Mouse (Mus musculus) large intestine, adult 2 months (tissue): ENCODE results near the gene Cdc42se2. TPM values are rescaled to one million over a fixed set of nuclear protein-coding genes. Genes with fewer than 3 reads are reported as not detected.

ENCODE experiments used
- DNase-seq: peaks from one replicate; pipeline ENCODE4 v3.0.0-alpha.2; 2012; ENCODE audit warnings: low read depth, low spot score
- WGBS: fragments of 180-500 bp; shearing (Covaris S2); methylation state at CpG from one replicate; pipeline ENCODE4 v1.1.7; 2018; 5-methylcytosine and 5-hydroxymethylcytosine counted together
- polyA plus RNA-seq: library from polyadenylated mRNA; depleted of rRNA; stranded (reverse); fragments of >200 nt; gene quantifications from 2 replicates; pipeline ENCODE4 v1.2.3, GENCODE M21; 2012

The Cdc42se2 gene
- polyA plus RNA-seq, 1 experiment, result 81.0 TPM

DNA sequence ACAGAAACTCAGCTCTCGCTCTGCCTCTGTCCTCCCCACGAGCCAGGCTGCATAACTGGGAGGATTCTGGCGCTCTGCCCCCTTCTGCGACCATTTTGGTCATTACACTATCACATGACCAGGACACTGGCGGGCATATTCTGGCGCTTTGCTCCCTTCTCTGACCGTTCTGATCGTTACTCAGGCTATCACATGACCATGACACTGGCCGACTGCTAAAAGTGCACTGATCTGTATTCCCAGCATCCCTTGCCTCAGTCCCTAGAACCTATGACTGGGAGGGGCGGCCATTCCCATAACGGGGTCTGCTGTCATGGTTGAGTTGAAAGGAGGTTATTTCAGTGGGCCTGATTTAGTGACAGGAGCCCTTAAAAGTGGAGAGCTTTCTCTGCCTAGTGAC, 9.1 kb upstream of the Cdc42se2 start:
- DNase-seq, result no peak
- WGBS, result 79% methylated on average over 11 of the region's 11 CpGs

DNA sequence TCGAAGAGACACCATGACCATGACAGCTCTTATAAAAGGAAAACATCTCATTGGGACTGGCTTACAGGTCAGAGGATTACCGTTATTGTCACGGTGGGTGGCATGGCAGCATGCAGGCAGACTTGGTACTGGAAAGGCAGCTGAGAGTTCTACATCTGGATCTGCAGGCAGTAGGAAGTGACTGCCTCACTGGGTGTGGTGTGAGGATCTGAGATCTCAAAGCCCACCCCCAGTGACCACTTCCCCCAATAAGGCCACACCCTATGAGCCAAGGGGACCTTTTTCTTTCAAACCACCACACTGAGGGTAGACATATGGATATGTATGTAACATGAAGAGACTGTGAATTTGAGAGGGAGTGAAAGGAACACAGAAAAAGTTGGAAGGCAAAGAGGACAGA, 7.2 kb upstream of the Cdc42se2 start:
- DNase-seq, result no peak
- WGBS, result 84% methylated on average over 3 of the region's 3 CpGs

DNA sequence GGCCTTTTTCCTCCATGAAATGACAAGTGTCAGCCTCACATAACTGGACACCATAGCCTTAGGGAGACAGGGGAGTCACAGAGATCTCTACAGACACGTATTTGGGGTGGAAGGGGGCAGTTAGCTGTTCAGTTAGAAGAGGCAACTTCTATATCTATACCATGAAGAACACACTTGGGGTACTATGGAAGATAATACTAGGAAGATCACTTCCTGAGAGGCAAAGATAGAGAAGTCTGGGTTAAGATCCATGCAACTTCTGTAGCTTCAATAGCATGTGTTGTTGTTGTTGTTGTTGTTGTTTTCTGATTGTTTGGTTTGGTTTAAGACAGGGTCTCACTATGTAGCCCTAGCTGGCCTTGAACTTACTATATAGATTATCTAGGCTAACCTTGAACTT, 5.7 kb upstream of the Cdc42se2 start:
- WGBS, result 64% methylated on average over 1 of the region's 1 CpGs

DNA sequence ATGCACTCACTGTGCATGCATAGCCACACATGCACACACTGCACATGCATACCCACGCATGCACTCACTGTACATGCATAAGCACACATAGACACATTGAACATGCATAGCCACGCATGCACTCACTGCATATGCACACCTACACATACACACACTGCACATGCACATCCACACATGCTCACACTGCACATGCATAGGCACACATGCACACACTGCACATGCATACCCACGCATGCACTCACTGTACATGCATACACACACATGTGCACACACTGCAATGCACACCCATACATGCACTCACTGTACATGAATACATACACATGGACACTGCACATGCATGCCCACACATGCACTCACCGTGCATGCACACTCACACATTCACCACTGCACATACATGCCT, 4.0 kb upstream of the Cdc42se2 start:
- no peak for DNase-seq

More for the DNA sequence above, 5.7 kb upstream of the Cdc42se2 start:
- DNase-seq, result no peak

DNA sequence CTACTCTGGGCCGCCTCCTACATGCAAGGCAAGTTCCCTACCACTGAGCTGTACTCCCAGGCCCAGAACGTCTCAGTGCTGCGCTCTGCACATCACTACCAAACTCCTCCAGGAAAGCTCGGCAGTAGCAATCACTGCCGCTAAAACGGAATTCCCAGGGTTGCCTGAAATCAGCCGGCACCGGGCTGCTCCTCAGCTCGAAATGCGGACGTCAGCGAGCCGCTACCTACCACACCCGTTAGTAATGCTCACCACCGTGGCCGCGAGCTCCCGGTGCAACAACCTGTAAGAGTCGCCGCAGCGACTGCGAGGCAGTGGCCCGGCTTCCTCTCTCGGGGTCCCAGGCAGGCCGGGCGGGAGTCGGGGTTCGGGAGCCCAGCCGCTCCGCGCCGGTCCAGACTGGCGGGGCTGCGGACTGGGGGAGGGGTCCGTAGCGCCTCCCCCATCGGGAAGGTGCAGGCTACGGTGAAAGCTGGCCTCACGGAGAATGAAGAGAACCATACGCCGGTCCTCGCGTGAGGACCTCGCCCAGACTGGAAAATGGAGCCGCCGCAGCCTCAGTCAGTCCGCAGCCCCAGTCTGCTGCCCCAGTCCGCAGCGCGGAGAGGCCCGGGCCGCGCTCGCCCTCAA, 502 bp downstream of the Cdc42se2 start:
- WGBS, result 0% methylated on average over 54 of the region's 54 CpGs
- DNase-seq, result no peak

More for the DNA sequence above, 4.0 kb upstream of the Cdc42se2 start:
- 96% methylated on average over 4 of the region's 4 CpGs for WGBS

DNA sequence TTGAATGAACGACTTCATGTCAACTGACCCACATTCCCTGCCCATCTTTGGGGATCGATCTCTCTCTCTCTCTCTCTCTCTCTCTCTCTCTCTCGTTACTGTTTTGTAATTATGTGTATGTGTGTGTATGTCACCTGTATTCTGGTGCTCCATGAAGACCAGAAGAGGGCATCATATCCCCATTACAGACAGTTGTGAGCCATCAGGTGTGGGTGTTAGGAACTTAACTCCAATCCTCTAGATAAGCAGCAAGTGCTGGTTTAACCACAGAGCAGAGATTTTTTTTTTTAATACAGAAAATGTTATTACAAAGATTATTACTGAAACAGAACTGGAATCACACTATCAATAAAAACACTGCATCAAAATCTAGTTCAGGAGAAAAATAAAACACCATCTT, 1.9 kb downstream of the Cdc42se2 start:
- 84% methylated on average over 3 of the region's 3 CpGs for WGBS

DNA sequence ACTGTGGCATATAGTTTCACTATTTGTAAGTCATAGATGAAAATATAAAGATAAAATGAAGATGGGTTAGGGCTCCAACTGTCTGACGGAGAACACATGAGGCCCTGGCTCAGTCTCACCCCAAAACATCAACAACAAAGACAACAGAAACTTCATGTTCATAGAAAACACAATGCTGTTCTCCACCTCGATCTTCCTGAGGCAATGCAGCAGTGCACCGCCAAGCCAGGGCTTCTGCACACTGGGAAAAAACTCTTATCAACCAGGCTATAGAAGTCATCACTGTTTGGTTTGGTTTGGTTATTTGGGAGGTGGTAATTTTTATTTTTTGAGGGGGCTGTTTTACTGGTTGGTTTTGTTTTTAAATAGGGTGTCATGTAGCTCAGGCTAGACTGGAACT, 3.0 kb downstream of the Cdc42se2 start:
- DNase-seq, result no peak
- WGBS, result 89% methylated on average over 3 of the region's 3 CpGs

More for the DNA sequence above, 1.9 kb downstream of the Cdc42se2 start:
- no peak for DNase-seq

DNA sequence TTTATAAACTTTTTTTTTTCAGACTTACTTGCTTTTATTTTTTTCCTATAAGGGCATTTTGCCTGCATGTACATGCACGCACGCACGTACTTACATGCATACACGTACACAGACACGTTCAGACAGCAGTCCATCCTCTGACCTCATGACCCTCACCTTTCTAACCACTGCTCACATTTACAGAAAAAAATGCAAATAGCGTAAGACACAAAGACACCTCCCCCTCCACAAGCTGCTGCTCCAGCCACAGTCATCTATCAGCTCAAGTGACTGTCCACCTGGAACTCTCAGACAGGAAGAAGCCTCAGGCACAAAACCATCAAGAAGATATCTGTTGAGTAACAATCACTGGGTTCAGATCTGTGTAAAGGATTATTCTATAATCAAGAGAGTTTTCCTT, 5.2 kb downstream of the Cdc42se2 start:
- no peak for DNase-seq
- 90% methylated on average over 6 of the region's 6 CpGs for WGBS

DNA sequence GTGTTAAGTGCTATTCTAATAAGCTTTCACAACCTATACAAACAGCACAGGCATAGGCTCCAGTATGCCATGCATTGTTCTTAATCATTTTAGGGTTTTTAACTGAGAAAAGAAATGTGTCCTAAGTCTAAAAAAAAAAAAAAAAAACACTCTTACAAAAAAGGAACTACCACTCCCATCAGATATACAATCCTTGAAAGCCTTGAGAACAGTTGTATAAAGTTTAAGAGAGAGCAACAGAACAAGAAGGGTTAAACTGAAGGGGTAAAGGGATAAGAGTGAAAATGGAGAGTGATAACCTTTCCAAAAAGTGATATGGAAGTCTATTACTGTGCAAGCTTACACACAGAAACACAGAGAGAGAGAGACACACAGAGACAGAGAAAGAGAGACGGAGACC, 7.5 kb downstream of the Cdc42se2 start:
- 87% methylated on average over 1 of the region's 1 CpGs for WGBS

DNA sequence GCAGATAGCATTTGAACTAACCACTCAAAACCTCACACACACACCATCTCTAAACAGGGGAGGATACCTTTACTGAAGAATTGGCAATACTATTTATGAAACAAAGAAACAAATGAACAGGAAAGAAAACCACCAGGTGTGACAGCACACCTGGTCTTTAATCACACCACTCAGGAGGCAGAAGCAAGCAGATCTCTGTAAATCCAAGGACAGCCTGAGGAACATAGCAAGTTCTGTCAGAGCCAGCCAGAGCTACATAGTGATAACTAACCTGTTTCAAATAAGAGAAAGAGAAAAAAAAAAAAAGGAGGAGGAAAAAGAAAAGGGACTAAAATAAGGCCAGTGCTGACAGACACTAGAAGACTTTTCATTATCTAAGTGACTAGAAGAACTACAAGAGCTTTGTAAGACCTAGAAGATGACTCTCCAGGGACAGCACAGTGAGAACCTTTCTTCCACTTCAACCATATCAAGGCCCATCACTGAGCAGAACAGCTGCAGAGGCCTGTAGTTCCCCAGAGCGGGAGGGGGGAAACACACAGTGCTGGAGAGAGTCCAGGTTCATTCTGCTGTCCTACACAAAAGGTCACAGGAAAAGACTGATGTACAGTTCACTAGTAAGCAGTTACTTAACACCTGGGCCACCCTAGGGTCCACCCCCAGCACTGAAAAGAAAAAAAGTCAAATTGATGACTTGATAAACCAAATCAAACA, 9.2 kb downstream of the Cdc42se2 start:
- no peak for DNase-seq
- WGBS, result 43% methylated on average over 1 of the region's 1 CpGs

More for the DNA sequence above, 7.5 kb downstream of the Cdc42se2 start:
- no peak for DNase-seq

DNA sequence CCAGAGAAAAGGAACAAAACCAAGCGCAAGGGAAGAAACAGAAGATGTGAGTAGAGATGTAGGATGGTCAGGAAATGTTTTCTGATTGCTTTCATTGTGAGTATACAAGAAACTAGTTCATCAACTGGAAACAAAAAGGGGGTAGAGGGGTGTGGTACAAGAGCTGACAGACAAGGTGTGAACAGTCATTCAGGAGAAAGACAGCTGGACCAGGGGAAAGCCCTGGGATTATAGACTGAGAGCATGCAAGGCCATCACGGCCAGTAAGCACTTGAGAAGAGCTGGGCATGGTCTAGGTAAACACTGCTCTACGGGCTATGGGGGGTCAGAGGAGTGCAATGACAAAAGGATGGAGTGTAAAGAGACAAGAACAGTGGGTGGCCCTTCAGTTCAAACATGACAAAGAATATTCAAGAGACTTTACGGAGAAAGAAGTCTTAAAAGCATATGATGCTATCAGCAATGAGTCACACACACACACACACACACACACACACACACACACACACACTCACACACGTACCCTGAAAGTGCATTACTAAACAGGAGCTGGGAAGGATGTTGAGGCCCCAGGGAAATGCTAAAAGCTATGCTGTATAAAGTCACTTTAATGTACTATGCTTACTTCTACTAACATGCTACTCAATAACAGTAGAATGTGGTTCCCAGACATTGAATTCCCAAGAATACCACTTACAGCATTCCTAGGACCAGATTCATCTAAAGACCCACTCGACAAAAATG, 9.9 kb downstream of the Cdc42se2 start:
- no peak for DNase-seq
- 62% methylated on average over 6 of the region's 6 CpGs for WGBS

DNA sequence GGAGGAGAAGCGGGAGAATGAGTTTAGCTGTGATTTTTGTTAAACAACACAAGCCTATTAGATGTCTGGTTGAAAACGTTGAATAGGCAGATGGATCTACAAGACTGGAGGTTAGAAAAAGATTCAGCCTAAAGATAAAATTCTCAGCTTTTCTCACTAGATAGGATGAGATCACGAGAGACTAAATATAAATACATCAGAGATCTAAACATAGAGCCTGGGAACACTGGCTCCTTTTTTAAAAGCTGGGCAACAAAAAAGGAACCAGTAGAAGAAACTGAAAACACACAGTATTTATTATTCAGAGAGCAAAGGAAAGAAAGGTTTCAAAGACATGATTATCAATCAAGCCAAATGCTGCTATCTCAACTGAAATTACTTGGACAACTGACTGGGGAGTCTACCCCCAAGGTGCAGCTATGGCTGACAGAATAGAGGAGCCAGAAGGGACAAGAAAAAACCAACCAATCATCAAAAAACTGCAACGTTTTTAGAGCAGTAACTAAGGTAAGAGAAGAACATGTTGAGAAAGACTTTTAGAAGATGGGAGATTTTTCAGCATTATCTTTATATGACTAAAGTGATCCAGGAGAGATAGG, 10.6 kb downstream of the Cdc42se2 start:
- no peak for DNase-seq
- WGBS, result 63% methylated on average over 4 of the region's 4 CpGs

DNA sequence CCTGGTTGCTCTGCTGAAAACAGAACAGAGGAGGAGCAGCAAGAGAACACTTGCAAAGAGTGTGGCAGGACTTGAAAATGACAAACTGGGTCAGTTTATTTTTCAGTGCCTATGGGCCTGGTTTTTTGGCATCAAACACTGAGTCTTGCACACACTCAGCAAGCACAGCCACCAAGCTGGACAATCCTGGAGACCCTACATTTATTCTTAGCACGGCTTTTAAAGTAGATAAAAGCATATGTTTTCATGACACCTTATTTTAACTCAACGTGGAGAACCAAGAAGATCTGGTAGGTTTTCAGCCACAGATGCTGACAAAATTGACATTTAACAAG, 11.1 kb downstream of the Cdc42se2 start:
- WGBS, result 67% methylated on average over 2 of the region's 2 CpGs
- DNase-seq, result no peak

DNA sequence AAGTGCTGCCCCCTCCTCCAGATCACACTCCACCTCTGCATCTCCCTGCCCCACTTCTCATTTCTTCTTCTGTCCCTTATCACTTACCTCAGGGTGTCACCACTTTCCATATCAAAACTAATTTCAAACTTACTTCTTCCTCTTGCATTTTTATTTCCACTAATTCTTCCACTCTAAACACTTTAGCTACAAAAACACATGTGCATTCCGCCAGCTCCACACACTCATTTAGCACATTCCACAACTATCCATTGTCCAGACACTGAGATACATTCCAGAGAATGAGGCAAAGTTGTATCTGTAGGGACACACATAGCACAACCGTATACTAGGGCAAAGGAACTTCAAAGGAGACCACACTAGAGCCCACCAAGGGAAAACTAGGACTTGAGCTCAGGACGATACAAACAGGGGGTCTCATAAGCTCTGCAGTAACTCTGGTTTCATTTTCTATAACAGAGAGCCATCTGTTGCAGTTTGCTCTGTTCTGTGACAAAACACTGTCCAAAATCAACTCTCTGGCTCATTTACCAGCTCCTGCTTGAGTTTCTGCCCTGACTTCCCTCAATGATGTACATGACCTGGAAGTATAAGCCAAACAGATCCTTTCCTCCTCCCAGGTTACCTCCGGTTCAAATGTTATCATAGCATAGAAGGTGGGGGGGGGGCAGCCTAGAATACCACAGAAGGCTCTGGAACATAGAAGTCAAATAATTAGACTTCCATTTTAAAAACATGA, 11.7 kb downstream of the Cdc42se2 start:
- no peak for DNase-seq
- 66% methylated on average over 4 of the region's 4 CpGs for WGBS

DNA sequence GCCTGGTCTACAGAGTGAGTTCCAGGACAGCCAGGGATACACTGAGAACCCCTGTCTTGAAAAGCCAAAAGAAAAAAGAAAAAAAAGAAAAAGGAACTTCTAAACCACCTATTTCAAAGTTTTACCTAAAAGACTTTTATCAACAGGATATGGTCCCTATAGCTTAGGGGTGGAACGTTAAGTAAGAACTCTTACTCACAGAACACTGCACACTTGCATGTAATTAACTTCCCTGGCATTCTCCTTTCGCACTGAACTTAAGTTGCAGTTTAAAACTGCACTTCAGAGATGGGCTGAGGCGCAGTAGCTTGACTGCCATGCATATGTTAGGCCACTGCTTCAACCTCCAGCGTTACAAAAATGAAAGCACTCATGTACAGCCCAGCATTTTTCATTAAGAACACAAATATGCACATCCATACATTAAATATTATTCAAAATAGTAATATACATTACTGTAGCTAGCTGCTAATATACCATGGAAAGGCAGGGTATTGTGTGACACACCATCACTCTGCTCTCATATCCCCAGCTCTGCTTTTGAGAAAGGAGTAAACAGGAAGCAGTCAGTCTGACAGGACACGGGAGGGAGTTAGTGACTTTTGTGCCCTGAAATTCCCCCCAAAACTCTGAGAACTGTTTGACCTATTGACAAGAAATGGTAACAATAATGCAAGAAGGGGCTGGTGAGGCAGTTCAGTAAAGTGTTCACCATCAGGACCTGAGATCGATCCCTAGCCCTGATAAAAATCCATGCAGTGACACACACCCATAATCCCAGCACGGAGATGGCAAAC, 13.0 kb downstream of the Cdc42se2 start:
- 72% methylated on average over 7 of the region's 7 CpGs for WGBS
- no peak for DNase-seq

DNA sequence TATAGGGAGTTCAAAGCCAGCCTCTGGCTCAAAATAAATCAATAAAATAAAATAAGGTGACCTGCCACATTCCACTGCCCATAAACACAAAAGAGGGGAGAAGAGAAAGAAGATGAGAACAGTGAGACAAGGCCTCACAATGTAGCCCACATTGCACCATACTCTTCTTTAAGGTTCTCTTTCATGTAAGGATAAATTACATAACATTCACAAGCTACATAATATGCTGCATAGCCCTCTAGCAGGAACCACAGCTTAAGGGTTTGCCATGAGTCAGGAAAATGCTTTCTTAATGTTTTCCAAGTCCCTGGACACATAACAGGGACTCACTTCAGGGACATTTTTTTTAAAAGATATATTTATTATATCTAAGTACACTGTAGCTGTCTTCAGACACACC, 15.9 kb downstream of the Cdc42se2 start:
- no peak for DNase-seq

DNA sequence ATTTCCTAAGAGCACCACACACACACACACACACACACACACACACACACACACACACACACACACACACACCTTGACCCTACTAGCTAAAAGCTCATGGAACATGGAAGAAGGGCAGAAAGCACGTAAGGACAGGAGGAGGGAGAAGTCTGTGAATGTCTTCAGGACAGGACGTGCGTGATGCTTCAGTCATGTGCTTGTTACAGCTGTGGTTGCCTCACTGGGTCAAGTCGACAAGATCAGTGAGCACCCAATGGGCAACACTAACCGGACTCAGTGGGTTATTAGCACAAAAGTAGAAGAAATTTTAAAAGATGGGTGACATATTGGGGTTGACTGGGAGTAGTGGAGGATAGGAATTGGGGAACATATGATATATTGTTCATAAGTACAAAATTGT, 17.6 kb downstream of the Cdc42se2 start:
- no peak for DNase-seq
- 84% methylated on average over 5 of the region's 5 CpGs for WGBS

DNA sequence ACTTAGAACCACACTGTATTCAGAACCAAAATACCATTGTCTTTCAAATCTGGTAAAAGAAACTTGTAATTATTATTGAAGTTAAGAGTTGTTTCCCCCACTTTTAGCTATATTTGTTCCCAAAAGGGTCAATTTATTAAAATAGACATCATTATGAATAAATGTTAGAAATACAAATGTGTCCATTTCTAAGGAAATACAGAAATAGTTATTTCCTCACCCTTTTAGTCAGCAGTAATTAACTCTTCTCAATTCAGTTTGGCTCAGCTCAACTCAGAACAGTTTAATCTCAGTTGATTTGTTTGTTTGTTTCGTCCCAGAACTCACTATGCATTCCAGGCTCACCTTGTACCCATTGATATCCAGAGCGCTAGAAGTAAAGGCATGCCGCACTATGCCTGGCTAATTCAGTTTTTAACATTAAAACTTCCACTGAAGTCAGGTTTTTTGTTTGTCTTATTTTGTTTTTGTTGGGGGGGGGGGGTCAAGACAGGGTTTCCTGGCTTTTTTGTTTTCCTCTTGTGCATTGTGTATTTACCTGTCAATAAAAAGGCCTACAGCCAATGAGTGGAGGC, 19.3 kb downstream of the Cdc42se2 start:
- 95% methylated on average over 3 of the region's 3 CpGs for WGBS
- no peak for DNase-seq

DNA sequence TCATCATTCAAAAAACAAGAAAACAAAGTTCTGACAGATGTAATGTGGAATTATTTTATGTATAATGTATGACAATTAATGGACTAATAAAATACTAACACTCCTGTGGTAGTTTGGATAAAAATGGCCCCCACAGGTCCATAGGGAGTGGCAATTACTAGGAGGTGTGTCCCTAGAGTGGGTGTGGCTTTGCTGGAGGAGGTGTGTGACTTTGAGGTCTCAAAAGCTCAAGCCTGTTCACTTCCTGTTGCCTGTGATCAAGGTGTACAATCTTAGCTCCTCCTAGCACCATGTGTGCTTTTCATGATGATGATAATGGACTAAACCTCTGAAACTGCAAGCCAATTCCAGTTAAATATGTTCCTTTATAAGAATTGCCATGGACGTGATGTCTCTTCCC, 22.7 kb downstream of the Cdc42se2 start:
- DNase-seq, result no peak
- 79% methylated on average over 1 of the region's 1 CpGs for whole genome bisulfite sequencing
